Mouse (Mus musculus): ENCODE measurements at regions not wholly inside any gene's neighbourhood (a gene's known extent, or its start where the extent isn't known, plus 50 kb on each side); places are given as distances from the start of the nearest gene placed in this dataset.

DNA sequence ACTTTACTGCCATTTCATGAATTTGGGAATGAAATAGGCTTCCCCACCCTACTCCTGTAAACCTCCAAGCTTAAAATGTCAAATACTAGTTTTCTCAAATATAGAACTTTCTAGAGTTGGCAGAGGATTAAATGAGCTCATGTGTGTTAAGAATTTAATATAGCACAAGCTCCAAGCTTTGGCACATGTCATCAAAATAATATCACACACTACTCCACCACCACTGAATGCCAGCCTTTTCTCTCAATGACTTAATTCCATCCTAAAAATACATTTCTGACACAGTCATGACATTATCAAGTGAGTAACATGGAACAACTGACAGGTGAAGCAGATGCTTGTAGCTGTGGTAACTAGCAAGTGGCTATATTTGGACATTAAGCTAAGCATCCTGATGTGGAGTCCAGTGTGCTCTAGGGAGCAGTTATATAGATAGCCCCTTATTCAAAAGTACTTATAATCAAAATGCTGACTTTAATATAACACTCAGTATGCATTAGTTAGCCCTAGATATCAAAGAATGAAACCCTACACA is 728.0 kb upstream of the Slit2 start:
- Histone ChIP-seq H3K4me1 (ENCODE audit: control insufficient read depth, insufficient read depth, low read length) (no peaks in the 10 kb centered on the region), H3K36me3 (ENCODE audit: control insufficient read depth, insufficient read depth, low read length) (no peaks in the 10 kb centered on the region), H3K4me3 (ENCODE audit: low read depth, low read length) (no peak overlapping the region), H3K27me3 (ENCODE audit: control insufficient read depth, insufficient read depth, low read length) (no peaks in the 10 kb centered on the region), H3K27ac (replicated peaks; ENCODE audit: low read depth, low read length) (no peak overlapping the region), H3K4me2 (ENCODE audit: low read depth, severe bottlenecking) (no peak overlapping the region), H3K9ac (ENCODE audit: low read length) (no peak overlapping the region), H3K9me3 (ENCODE audit: control insufficient read depth, low read length) (no peaks in the 10 kb centered on the region)
- ATAC-seq (ENCODE audit: insufficient number of reproducible peaks, low FRiP score, low TSS enrichment, low read depth) (no peak), DNase-seq (ENCODE audit: low spot score) (no peak)

DNA sequence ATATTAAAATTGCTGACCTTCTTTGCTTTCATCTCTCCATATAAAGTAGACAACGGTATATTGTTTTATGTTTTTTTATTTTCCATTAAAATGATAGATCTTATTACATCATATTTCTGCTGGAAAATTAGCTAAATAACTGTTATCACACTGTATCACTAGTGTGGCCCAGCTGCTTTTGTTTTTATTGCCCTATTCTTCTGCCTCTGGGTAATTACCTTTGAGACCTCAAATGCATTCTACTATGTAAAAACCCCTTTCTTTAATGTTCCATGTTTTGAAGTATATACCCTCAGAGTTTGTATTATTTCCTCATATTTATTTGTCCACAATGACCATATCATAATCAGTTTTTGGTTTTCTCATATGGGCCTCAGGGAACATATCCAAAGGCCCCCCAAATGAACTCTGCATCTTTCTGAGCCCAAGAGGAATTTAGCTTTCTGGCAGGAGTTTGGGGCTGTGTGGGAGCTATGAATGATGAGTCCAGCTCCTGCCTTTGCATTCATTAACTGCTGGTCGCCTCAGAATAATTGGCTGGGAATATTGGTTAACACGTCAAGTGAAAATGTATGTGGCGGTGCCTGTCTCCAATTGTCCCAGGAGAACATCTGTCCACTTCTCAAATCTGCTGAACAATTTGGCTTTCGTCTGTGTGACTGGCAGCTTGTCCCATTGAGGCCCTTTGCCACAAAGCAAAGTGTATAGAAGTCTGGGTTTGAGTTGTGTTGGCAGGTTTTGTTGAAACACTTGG is 721.1 kb upstream of the Slit2 start:
- Histone ChIP-seq H3K27ac (replicated peaks; ENCODE audit: low read depth, low read length) (no peak overlapping the region), H3K36me3 (ENCODE audit: control insufficient read depth, insufficient read depth, low read length) (no peaks in the 10 kb centered on the region), H3K27me3 (ENCODE audit: control insufficient read depth, insufficient read depth, low read length) (no peaks in the 10 kb centered on the region), H3K4me1 (ENCODE audit: control insufficient read depth, insufficient read depth, low read length) (no peaks in the 10 kb centered on the region), H3K9me3 (ENCODE audit: control insufficient read depth, low read length) (no peaks in the 10 kb centered on the region), H3K4me3 (ENCODE audit: low read depth, low read length) (no peak overlapping the region), H3K9ac (ENCODE audit: low read length) (no peak overlapping the region), H3K4me2 (ENCODE audit: low read depth, severe bottlenecking) (no peak overlapping the region)
- ATAC-seq (ENCODE audit: insufficient number of reproducible peaks, low FRiP score, low TSS enrichment, low read depth) = no peak
- WGBS = 87% methylated on average over 5 of the region's 5 CpGs
- no peak for DNase-seq (ENCODE audit: low spot score)

DNA sequence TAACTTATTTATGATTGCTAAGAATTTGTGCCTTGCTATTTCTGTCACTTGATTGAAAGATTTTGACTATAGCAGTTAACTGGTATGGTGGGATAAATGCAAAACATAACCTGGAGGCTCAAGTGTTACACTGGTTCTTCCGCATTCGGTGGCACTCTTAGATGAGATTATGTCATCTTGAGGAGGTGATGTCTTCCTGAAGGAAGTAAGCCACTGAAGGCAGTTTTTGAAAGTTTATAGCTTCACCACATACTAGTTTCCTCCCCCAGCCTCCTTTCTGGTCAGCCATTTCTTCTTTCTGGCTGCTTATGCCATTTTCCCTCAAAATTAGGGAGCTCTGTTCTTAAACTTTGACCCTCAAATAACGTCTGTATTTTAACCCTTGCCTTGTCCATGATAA is 710.3 kb upstream of the Slit2 start:
- DNase-seq (ENCODE audit: low spot score) = no peak
- Histone ChIP-seq H3K9ac (ENCODE audit: low read length) (no peak overlapping the region), H3K4me2 (ENCODE audit: low read depth, severe bottlenecking) (no peak overlapping the region), H3K9me3 (ENCODE audit: control insufficient read depth, low read length) (no peaks in the 10 kb centered on the region), H3K27me3 (ENCODE audit: control insufficient read depth, insufficient read depth, low read length) (no peaks in the 10 kb centered on the region), H3K27ac (replicated peaks; ENCODE audit: low read depth, low read length) (no peak overlapping the region), H3K36me3 (ENCODE audit: control insufficient read depth, insufficient read depth, low read length) (no peaks in the 10 kb centered on the region), H3K4me3 (ENCODE audit: low read depth, low read length) (no peak overlapping the region), H3K4me1 (ENCODE audit: control insufficient read depth, insufficient read depth, low read length) (peaks cover 4% of the 10 kb centered on the region; the same call in 1 of the 2 replicates)
- ATAC-seq (ENCODE audit: insufficient number of reproducible peaks, low FRiP score, low TSS enrichment, low read depth) = no peak
- WGBS = 71% methylated on average over 3 of the region's 3 CpGs

DNA sequence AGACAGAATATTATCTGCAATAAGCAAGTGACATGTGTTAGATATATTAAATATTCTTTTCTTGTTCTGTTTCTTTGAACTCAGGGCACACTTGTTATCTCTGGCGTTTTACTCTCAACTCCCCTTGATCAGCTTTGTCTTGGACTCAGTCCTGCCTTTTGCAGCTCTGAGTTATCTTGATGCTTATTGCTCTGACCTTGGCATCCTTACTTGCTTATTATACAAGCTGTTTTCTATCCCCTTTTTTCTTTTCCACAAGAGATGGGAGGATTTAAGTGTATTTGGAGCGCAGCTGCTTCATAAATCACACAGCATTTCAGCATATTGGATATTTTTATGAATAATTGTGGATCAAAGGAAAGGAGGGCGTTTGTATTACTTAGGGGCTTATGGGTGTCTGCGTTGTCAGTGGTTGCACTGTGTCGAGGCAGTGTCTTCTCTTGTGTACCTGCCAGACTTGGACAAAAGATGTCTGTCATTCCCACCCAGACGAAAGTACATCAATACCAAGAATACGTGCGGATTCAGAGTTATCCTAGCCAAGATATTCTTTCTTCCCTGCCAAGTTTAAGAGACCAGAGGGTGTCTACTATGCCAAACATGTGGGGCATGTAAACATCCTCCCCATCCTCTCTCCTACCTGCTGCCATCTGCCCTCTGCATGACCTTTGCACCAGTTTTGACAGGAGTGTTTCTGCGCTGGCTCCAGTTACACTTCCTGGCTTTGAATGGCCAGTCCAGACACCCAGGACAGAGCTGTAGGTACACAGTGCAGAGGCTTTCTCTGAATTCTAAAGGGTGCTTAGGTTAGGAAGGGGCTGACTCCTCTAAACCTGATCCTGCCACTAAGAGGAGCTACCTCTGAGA is 709.3 kb upstream of the Slit2 start:
- Histone ChIP-seq H3K9me3 (ENCODE audit: control insufficient read depth, low read length) (no peaks in the 10 kb centered on the region), H3K4me2 (ENCODE audit: low read depth, severe bottlenecking) (no peak overlapping the region), H3K27ac (replicated peaks; ENCODE audit: low read depth, low read length) (no peak overlapping the region), H3K27me3 (ENCODE audit: control insufficient read depth, insufficient read depth, low read length) (no peaks in the 10 kb centered on the region), H3K4me3 (ENCODE audit: low read depth, low read length) (no peak overlapping the region), H3K9ac (ENCODE audit: low read length) (no peak overlapping the region), H3K4me1 (ENCODE audit: control insufficient read depth, insufficient read depth, low read length) (peaks cover 4% of the 10 kb centered on the region; the same call in 1 of the 2 replicates), H3K36me3 (ENCODE audit: control insufficient read depth, insufficient read depth, low read length) (no peaks in the 10 kb centered on the region)
- DNase-seq (ENCODE audit: low spot score) (peak; percentile 39), ATAC-seq (ENCODE audit: insufficient number of reproducible peaks, low FRiP score, low TSS enrichment, low read depth) (no peak; the same call in 1 of the 2 replicates)
- WGBS = 70% methylated on average over 9 of the region's 9 CpGs

DNA sequence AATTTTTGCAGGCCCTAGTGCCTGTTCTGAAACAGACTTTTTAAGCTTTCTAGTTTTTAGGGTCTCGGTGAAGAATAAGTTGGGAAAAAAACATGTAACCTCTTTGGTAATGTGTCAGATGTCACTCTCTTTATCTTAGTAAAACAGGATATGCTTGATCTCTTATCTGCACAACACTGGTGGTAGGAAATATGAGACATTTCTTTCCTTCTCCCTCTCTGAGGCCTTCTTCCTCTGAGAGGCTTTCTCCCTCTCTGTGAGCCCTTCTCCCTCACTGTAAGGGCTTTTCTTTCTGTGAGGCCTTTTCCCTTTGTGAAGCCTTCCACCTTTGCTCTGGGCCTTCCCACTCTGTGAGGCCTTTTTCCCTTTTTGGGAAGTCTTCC is 708.7 kb upstream of the Slit2 start:
- Histone ChIP-seq H3K4me1 (ENCODE audit: control insufficient read depth, insufficient read depth, low read length) (peaks cover 4% of the 10 kb centered on the region; the same call in 1 of the 2 replicates), H3K9me3 (ENCODE audit: control insufficient read depth, low read length) (no peaks in the 10 kb centered on the region), H3K27me3 (ENCODE audit: control insufficient read depth, insufficient read depth, low read length) (no peaks in the 10 kb centered on the region), H3K4me3 (ENCODE audit: low read depth, low read length) (no peak overlapping the region), H3K27ac (replicated peaks; ENCODE audit: low read depth, low read length) (no peak overlapping the region), H3K4me2 (ENCODE audit: low read depth, severe bottlenecking) (no peak overlapping the region), H3K36me3 (ENCODE audit: control insufficient read depth, insufficient read depth, low read length) (no peaks in the 10 kb centered on the region), H3K9ac (ENCODE audit: low read length) (no peak overlapping the region)
- ATAC-seq (ENCODE audit: insufficient number of reproducible peaks, low FRiP score, low TSS enrichment, low read depth) (no peak), DNase-seq (ENCODE audit: low spot score) (no peak)
- 46% methylated on average over 1 of the region's 1 CpGs for WGBS

DNA sequence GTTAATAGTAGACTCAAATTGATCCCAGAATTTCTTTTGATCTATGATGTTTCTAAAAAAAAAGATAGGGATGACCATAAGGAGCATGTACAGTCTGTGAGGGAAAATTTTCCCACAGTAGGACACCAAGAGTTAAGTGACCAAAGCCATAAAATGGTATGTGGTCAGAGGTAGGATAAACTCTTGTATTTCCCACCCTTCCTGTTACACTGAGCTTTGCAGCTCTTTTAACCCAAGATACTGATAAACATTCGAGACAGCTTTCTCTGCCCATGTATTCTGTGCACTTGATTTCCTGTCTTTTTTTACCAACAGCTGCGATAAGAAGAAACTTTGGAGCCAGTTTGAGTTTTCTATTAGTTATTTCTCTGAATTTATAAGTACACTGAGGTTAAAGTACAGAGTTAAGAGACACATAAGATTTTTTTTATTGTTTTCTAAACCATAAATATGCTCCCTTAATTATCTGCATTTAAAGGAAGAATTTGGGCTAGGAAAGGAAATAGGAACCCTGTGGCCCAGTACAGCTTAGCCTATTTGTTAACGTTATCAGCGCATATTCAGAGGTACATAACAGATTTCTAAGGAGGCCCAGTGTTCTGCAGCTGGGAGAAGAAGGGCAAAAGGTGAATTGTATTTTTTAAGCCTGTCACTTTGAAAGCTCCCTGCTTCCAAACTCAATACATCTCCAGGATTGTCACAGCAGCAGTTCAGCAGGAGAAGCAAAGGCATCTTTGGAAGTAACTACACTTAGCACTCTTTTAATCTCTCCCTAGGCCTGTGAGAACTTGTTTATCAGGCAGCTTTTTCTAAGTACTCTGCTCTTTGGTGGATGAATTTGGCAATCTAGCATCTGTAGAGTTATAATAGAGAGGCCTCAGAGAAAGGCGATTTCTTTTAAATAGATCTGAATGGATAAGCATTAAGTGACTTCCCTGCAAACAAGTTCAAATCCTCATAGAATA is 706.4 kb upstream of the Slit2 start:
- H3K27me3 ChIP-seq (ENCODE audit: control insufficient read depth, insufficient read depth, low read length) = no peaks in the 10 kb centered on the region
- ATAC-seq (ENCODE audit: insufficient number of reproducible peaks, low FRiP score, low TSS enrichment, low read depth) = no peak
- no peak overlapping the region for H3K9ac ChIP-seq (ENCODE audit: low read length)
- peaks cover 4% of the 10 kb centered on the region; the same call in 1 of the 2 replicates for H3K4me1 ChIP-seq (ENCODE audit: control insufficient read depth, insufficient read depth, low read length)
- WGBS = 55% methylated on average over 5 of the region's 5 CpGs
- no peak overlapping the region for H3K4me3 ChIP-seq (ENCODE audit: low read depth, low read length)
- H3K27ac ChIP-seq (replicated peaks; ENCODE audit: low read depth, low read length) = no peak overlapping the region
- no peaks in the 10 kb centered on the region for H3K9me3 ChIP-seq (ENCODE audit: control insufficient read depth, low read length)
- H3K4me2 ChIP-seq (ENCODE audit: low read depth, severe bottlenecking) = no peak overlapping the region
- no peaks in the 10 kb centered on the region for H3K36me3 ChIP-seq (ENCODE audit: control insufficient read depth, insufficient read depth, low read length)
- no peak for DNase-seq (ENCODE audit: low spot score)

DNA sequence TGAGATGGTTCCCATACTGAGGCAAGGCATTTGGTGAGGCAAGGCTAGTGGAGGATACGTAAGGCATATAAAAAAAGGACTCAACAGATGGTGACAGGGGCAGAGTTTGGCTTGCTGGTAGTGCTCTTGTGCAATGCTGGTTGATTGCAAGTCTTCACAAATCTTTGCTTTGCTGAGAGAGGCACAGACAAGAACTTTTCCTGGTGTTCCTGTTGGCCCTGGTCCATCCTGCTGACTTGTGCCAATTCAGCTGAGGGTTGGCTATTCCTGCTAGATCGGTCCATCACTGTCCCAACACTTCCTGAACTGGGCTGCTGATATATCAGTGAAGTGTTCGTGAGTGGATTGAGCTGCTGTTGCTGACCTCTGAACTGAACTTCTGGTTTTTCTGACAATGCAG is 703.3 kb upstream of the Slit2 start:
- no peak overlapping the region for H3K9ac ChIP-seq (ENCODE audit: low read length)
- ATAC-seq (ENCODE audit: insufficient number of reproducible peaks, low FRiP score, low TSS enrichment, low read depth) (no peak), DNase-seq (ENCODE audit: low spot score) (no peak)
- H3K27ac ChIP-seq (replicated peaks; ENCODE audit: low read depth, low read length) = no peak overlapping the region
- H3K9me3 ChIP-seq (ENCODE audit: control insufficient read depth, low read length) = no peaks in the 10 kb centered on the region
- no peak overlapping the region for H3K4me3 ChIP-seq (ENCODE audit: low read depth, low read length)
- no peaks in the 10 kb centered on the region for H3K27me3 ChIP-seq (ENCODE audit: control insufficient read depth, insufficient read depth, low read length)
- H3K4me2 ChIP-seq (ENCODE audit: low read depth, severe bottlenecking) = no peak overlapping the region
- H3K36me3 ChIP-seq (ENCODE audit: control insufficient read depth, insufficient read depth, low read length) = no peaks in the 10 kb centered on the region
- 91% methylated on average over 3 of the region's 3 CpGs for WGBS
- H3K4me1 ChIP-seq (ENCODE audit: control insufficient read depth, insufficient read depth, low read length) = no peaks in the 10 kb centered on the region

DNA sequence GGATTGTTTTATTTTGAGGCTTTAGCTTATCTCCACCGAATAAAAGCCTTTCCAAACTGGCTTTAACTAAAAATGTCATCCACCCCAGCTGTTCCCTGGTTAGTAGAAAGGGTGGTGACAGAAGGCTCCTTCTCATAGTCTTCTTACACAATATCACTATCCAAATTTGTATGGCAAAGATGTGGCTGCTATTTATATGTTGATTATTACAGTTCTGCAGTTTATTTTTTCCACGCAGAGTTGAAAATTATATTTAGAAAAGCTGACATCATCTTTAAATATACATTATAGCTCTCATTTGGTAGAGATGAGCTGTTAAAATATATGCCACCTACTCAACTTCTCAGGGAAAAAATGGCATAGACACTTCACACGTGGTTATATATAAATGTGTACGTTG is 683.3 kb upstream of the Slit2 start:
- Histone ChIP-seq H3K9ac (ENCODE audit: low read length) (no peak overlapping the region), H3K27ac (replicated peaks; ENCODE audit: low read depth, low read length) (no peak overlapping the region), H3K27me3 (ENCODE audit: control insufficient read depth, insufficient read depth, low read length) (no peaks in the 10 kb centered on the region), H3K4me3 (ENCODE audit: low read depth, low read length) (no peak overlapping the region), H3K4me2 (ENCODE audit: low read depth, severe bottlenecking) (no peak overlapping the region), H3K36me3 (ENCODE audit: control insufficient read depth, insufficient read depth, low read length) (no peaks in the 10 kb centered on the region), H3K4me1 (ENCODE audit: control insufficient read depth, insufficient read depth, low read length) (no peaks in the 10 kb centered on the region), H3K9me3 (ENCODE audit: control insufficient read depth, low read length) (no peaks in the 10 kb centered on the region)
- ATAC-seq (ENCODE audit: insufficient number of reproducible peaks, low FRiP score, low TSS enrichment, low read depth) (no peak), DNase-seq (ENCODE audit: low spot score) (no peak)
- 94% methylated on average over 4 of the region's 4 CpGs for WGBS
